8 mouse cellular contexts compared by ENCODE assay signal in genomic region chr15:83100332-83100662, GRCm38 (mm10). TPM values are rescaled to one million over a fixed set of nuclear protein-coding genes. Genes with fewer than 3 reads are reported as not detected.
DNase-seq lines count a peak whose midpoint lies in the region; ATAC-seq and TF ChIP-seq lines count a peak whose summit lies in the region.

No protein-coding gene starts in this region.

- H3K4me2 ChIP-seq in lung, embryonic 14.5 days, result peak overlapping the region; percentile 93
- H3K4me2 ChIP-seq in intestine, postnatal 0 days (replicated peaks; ENCODE audit: low read depth), result peak overlapping the region; percentile 86
- H3K4me2 ChIP-seq in neural tube, embryonic 14.5 days (ENCODE audit: low read depth, low read length), result peak overlapping the region; percentile 47

- H3K36me3 ChIP-seq in lung, embryonic 14.5 days (ENCODE audit: insufficient read depth), result 0 out of 2 replicates have a peak, but pooled peaks cover under 1% of the 10 kb centered on the region
- H3K36me3 ChIP-seq in intestine, postnatal 0 days (ENCODE audit: control insufficient read depth, insufficient read depth), result peaks cover 3% of the 10 kb centered on the region
- H3K36me3 ChIP-seq in neural tube, embryonic 14.5 days (ENCODE audit: control insufficient read depth, insufficient read depth, low read length), result no peaks in the 10 kb centered on the region

- H3K4me3 ChIP-seq in lung, embryonic 14.5 days (ENCODE audit: low read depth, low read length), result peak overlapping the region; percentile 61
- H3K4me3 ChIP-seq in embryonic fibroblast, embryonic 13.5 days (ENCODE audit: insufficient read depth, low read length), result peak overlapping the region; percentile 68
- H3K4me3 ChIP-seq in intestine, postnatal 0 days (ENCODE audit: low read depth, low read length), result peak overlapping the region; percentile 54
- H3K4me3 ChIP-seq in neural tube, embryonic 14.5 days (ENCODE audit: low read depth, low read length), result peak overlapping the region; percentile 24

- H3K27ac ChIP-seq in lung, embryonic 14.5 days (ENCODE audit: low read depth), result peak overlapping the region; percentile 60; the same call in 1 of the 2 replicates
- no peak overlapping the region for H3K27ac ChIP-seq in embryonic fibroblast, embryonic 13.5 days (ENCODE audit: insufficient read depth, low read length)
- peak overlapping the region; percentile 31; the same call in 1 of the 2 replicates for H3K27ac ChIP-seq in intestine, postnatal 0 days (ENCODE audit: low read depth, low read length)
- no peak overlapping the region for H3K27ac ChIP-seq in neural tube, embryonic 14.5 days (ENCODE audit: low read depth, low read length)

- 1% methylated on average over 8 of the region's 8 CpGs for WGBS in lung, embryonic 14.5 days
- 0% methylated on average over 8 of the region's 8 CpGs for WGBS in intestine, postnatal 0 days
- WGBS in neural tube, embryonic 14.5 days, result 3% methylated on average over 8 of the region's 8 CpGs

- no peak for TF ChIP-seq POLR2A in embryonic fibroblast, embryonic 13.5 days (IDR thresholded peaks at IDR 0.05; ENCODE audit: low read depth, low read length)

- peaks cover 3% of the 10 kb centered on the region; the same call in 1 of the 2 replicates for H3K27me3 ChIP-seq in lung, embryonic 14.5 days (ENCODE audit: insufficient read depth, low read length)
- no peaks in the 10 kb centered on the region for H3K27me3 ChIP-seq in intestine, postnatal 0 days (replicated peaks; ENCODE audit: control insufficient read depth, insufficient read depth, low read length)
- no peaks in the 10 kb centered on the region for H3K27me3 ChIP-seq in neural tube, embryonic 14.5 days (ENCODE audit: control insufficient read depth, insufficient read depth, low read length)

- no peak for DNase-seq in lung, embryonic 14.5 days
- no peak for DNase-seq in lung, adult 18-20 months
- no peak for DNase-seq in embryo, embryonic 11 days
- DNase-seq in gastrocnemius, adult 18-20 months (ENCODE audit: low spot score), result no peak

- ATAC-seq in lung, embryonic 14.5 days (ENCODE audit: insufficient read depth), result no peak
- no peak; the same call in 1 of the 2 replicates for ATAC-seq in intestine, postnatal 0 days
- ATAC-seq in neural tube, embryonic 14.5 days (ENCODE audit: low read depth), result 0 out of 2 replicates have a peak, but pooled peaks have one; percentile 44
- no peak for ATAC-seq in activated CD4-positive, CD25-positive, alpha-beta regulatory T cell, adult 4 months

- 0 out of 2 replicates have a peak, but pooled peaks cover 6% of the 10 kb centered on the region for H3K4me1 ChIP-seq in lung, embryonic 14.5 days (ENCODE audit: insufficient read depth)
- no peaks in the 10 kb centered on the region for H3K4me1 ChIP-seq in embryonic fibroblast, embryonic 13.5 days (ENCODE audit: control insufficient read depth, insufficient read depth, low read length)
- 0 out of 2 replicates have a peak, but pooled peaks cover 3% of the 10 kb centered on the region for H3K4me1 ChIP-seq in intestine, postnatal 0 days (replicated peaks; ENCODE audit: control insufficient read depth, insufficient read depth, low read length)
- 0 out of 2 replicates have a peak, but pooled peaks cover 5% of the 10 kb centered on the region for H3K4me1 ChIP-seq in neural tube, embryonic 14.5 days (ENCODE audit: control insufficient read depth, insufficient read depth, low read length)

- no peaks in the 10 kb centered on the region for H3K9me3 ChIP-seq in lung, embryonic 14.5 days (ENCODE audit: low read depth, low read length)
- no peaks in the 10 kb centered on the region for H3K9me3 ChIP-seq in intestine, postnatal 0 days (ENCODE audit: control insufficient read depth)
- H3K9me3 ChIP-seq in neural tube, embryonic 14.5 days (ENCODE audit: control insufficient read depth, low read length), result no peaks in the 10 kb centered on the region

- H3K9ac ChIP-seq in lung, embryonic 14.5 days, result peak overlapping the region; percentile 71
- peak overlapping the region; percentile 68 for H3K9ac ChIP-seq in intestine, postnatal 0 days (ENCODE audit: low read depth, low read length)
- peak overlapping the region; percentile 34; the same call in 1 of the 2 replicates for H3K9ac ChIP-seq in neural tube, embryonic 14.5 days (replicated peaks; ENCODE audit: low read depth, low read length)

- no peak for TF ChIP-seq CTCF in lung, embryonic 14.5 days (IDR thresholded peaks at IDR 0.05; ENCODE audit: low read depth)
- no peak for TF ChIP-seq CTCF in embryonic fibroblast, embryonic 13.5 days (IDR thresholded peaks at IDR 0.05; ENCODE audit: borderline replicate concordance, insufficient read depth, low read length)
- no peak for TF ChIP-seq CTCF in intestine, postnatal 0 days (IDR thresholded peaks at IDR 0.05; ENCODE audit: low read depth)

RNA-seq across cellular contexts. Expression of gene Serhl, which starts 11.0 kb away (rescaled TPM):
- polyA plus RNA-seq in lung, embryonic 14.5 days (2014; fragmentation: Nextera tagmentation; extraction: Ambion mirVana), result 60.6 and 68.1 TPM in 2 replicates
- 25.1 and 31.2 TPM in 2 replicates for polyA plus RNA-seq in embryonic fibroblast, embryonic 13.5 days (2011; ENCODE audit: insufficient read length, low read depth, missing spikeins)
- 58.5 and 65.6 TPM in 2 replicates for polyA plus RNA-seq in intestine, postnatal 0 days (2015; fragmentation: Nextera tagmentation; extraction: Ambion mirVana)
- polyA plus RNA-seq in neural tube, embryonic 14.5 days (2014; fragmentation: Nextera tagmentation; extraction: Ambion mirVana), result 22.3 and 37.8 TPM in 2 replicates
- 10 to 100 TPM; 79.0 to 82.8 TPM for polyA plus RNA-seq in activated CD4-positive, CD25-positive, alpha-beta regulatory T cell, adult 4 months (2017; shearing (Covaris generic))
- total RNA-seq in gastrocnemius, adult 18-20 months (2021), result 10 to 100 TPM; 26.9 to 33.9 TPM

RNA-seq across cellular contexts. Expression of gene Rrp7a, which starts 22.3 kb away (rescaled TPM):
- 51.0 and 59.3 TPM in 2 replicates for polyA plus RNA-seq in lung, embryonic 14.5 days (2014; fragmentation: Nextera tagmentation; extraction: Ambion mirVana)
- 70.9 and 72.7 TPM in 2 replicates for polyA plus RNA-seq in embryonic fibroblast, embryonic 13.5 days (2011; ENCODE audit: insufficient read length, low read depth, missing spikeins)
- polyA plus RNA-seq in intestine, postnatal 0 days (2015; fragmentation: Nextera tagmentation; extraction: Ambion mirVana), result 32.1 and 32.7 TPM in 2 replicates
- 52.1 and 70.5 TPM in 2 replicates for polyA plus RNA-seq in neural tube, embryonic 14.5 days (2014; fragmentation: Nextera tagmentation; extraction: Ambion mirVana)
- 10 to 100 TPM; 67.8 to 87.0 TPM for polyA plus RNA-seq in activated CD4-positive, CD25-positive, alpha-beta regulatory T cell, adult 4 months (2017; shearing (Covaris generic))
- 10 to 100 TPM; 37.4 to 46.5 TPM for total RNA-seq in gastrocnemius, adult 18-20 months (2021)

RNA-seq across cellular contexts. Expression of gene Poldip3, which starts 48.9 kb away (rescaled TPM):
- polyA plus RNA-seq in lung, embryonic 14.5 days (2014; fragmentation: Nextera tagmentation; extraction: Ambion mirVana), result 159 and 162 TPM in 2 replicates
- polyA plus RNA-seq in embryonic fibroblast, embryonic 13.5 days (2011; ENCODE audit: insufficient read length, low read depth, missing spikeins), result 70.6 and 78.3 TPM in 2 replicates
- polyA plus RNA-seq in intestine, postnatal 0 days (2015; fragmentation: Nextera tagmentation; extraction: Ambion mirVana), result 49.8 and 51.6 TPM in 2 replicates
- polyA plus RNA-seq in neural tube, embryonic 14.5 days (2014; fragmentation: Nextera tagmentation; extraction: Ambion mirVana), result 153 and 155 TPM in 2 replicates
- 100 to 1,000 TPM; 155 to 180 TPM for polyA plus RNA-seq in activated CD4-positive, CD25-positive, alpha-beta regulatory T cell, adult 4 months (2017; shearing (Covaris generic))
- 10 to 100 TPM; 15.7 to 17.1 TPM for total RNA-seq in gastrocnemius, adult 18-20 months (2021)

Comparison
In these comparisons a context has a peak if more than half of its experiments do, and no peak if none do; other contexts are left out.
1. H3K27ac ChIP-seq: peak in lung, embryonic 14.5 days (single experiment) and intestine, postnatal 0 days (single experiment); none in embryonic fibroblast, embryonic 13.5 days (single experiment) and neural tube, embryonic 14.5 days (single experiment).
2. Peak in every context shown above with its lines, with median percentiles within 50 percentile points of each other: H3K4me2 ChIP-seq, H3K4me3 ChIP-seq and H3K9ac ChIP-seq.